9 mouse cellular contexts compared by ENCODE assay signal in genomic region chr13:101810667-101811066, GRCm38 (mm10). TPM values are rescaled to one million over a fixed set of nuclear protein-coding genes. Genes with fewer than 3 reads are reported as not detected.
A peak's percentile ranks its signal among the peaks of the same experiment; 100 is the strongest.
DNase-seq lines count a peak whose midpoint lies in the region; ATAC-seq and TF ChIP-seq lines count a peak whose summit lies in the region.
"Had no signal": no experiment of that assay in that cellular context is flagged by ENCODE, and none has a peak within 500 bp of the region (broad histone marks: within the 10 kb centered on the region; RNA-seq: fewer than 3 reads in every experiment).

No protein-coding gene starts in this region.

- no peaks in the 10 kb centered on the region for H3K27me3 ChIP-seq in kidney, adult 2 months (replicated peaks; ENCODE audit: control insufficient read depth, insufficient read depth, low read length)
- no peaks in the 10 kb centered on the region for H3K27me3 ChIP-seq in kidney, embryonic 16.5 days (ENCODE audit: insufficient read depth, low read length)
- H3K27me3 ChIP-seq in forebrain, postnatal 0 days (ENCODE audit: insufficient read depth, low read length): no peaks in the 10 kb centered on the region
- no peaks in the 10 kb centered on the region for H3K27me3 ChIP-seq in intestine, postnatal 0 days (replicated peaks; ENCODE audit: control insufficient read depth, insufficient read depth, low read length)
- H3K27me3 ChIP-seq: limb, embryonic 15.5 days had no signal

- H3K4me1 ChIP-seq in kidney, adult 2 months (ENCODE audit: control insufficient read depth, insufficient read depth, low read length): peaks cover 4% of the 10 kb centered on the region; the same call in 1 of the 2 replicates
- H3K4me1 ChIP-seq in kidney, embryonic 16.5 days (ENCODE audit: insufficient read depth, low read length): peaks cover 11% of the 10 kb centered on the region
- H3K4me1 ChIP-seq in forebrain, postnatal 0 days (ENCODE audit: insufficient read depth): no peaks in the 10 kb centered on the region; the same call in 1 of the 2 replicates
- no peaks in the 10 kb centered on the region for H3K4me1 ChIP-seq in intestine, postnatal 0 days (replicated peaks; ENCODE audit: control insufficient read depth, insufficient read depth, low read length)

- no peaks in the 10 kb centered on the region for H3K36me3 ChIP-seq in kidney, adult 2 months (ENCODE audit: control insufficient read depth, insufficient read depth, low read length)
- H3K36me3 ChIP-seq in kidney, embryonic 16.5 days (ENCODE audit: insufficient read depth, low read length): no peaks in the 10 kb centered on the region
- H3K36me3 ChIP-seq in forebrain, postnatal 0 days (ENCODE audit: insufficient read depth): no peaks in the 10 kb centered on the region
- no peaks in the 10 kb centered on the region for H3K36me3 ChIP-seq in intestine, postnatal 0 days (ENCODE audit: control insufficient read depth, insufficient read depth)
- H3K36me3 ChIP-seq: limb, embryonic 15.5 days had no signal

- no peak for TF ChIP-seq POLR2A in kidney, adult 2 months (IDR thresholded peaks at IDR 0.05; ENCODE audit: low read depth, low read length)

- ATAC-seq in kidney, embryonic 16.5 days (ENCODE audit: low FRiP score, low TSS enrichment): no peak
- no peak; the same call in 1 of the 2 replicates for ATAC-seq in forebrain, postnatal 0 days
- no peak for ATAC-seq in intestine, postnatal 0 days

- DNase-seq in kidney, adult 2 months: peak; percentile 88
- DNase-seq in cerebellum, postnatal 10 days: peak; percentile 24 to 64
- peak; percentile 79 for DNase-seq in gonadal fat pad, adult 2 months (ENCODE audit: low read depth)
- peak; percentile 39 for DNase-seq in lung, postnatal 36 days
- DNase-seq in testis, postnatal 10 days (ENCODE audit: low spot score): no peak
- no peak for DNase-seq in forebrain, postnatal 0 days

- no peak overlapping the region for H3K9ac ChIP-seq in kidney, embryonic 16.5 days (replicated peaks; ENCODE audit: low read length)
- H3K9ac ChIP-seq in forebrain, postnatal 0 days: no peak overlapping the region
- H3K9ac ChIP-seq in intestine, postnatal 0 days (ENCODE audit: low read depth, low read length): no peak overlapping the region
- H3K9ac ChIP-seq: limb, embryonic 15.5 days had no signal

- 69% methylated on average over 7 of the region's 7 CpGs for WGBS in kidney, adult 2 months
- WGBS in kidney, embryonic 16.5 days: 76% methylated on average over 7 of the region's 7 CpGs
- WGBS in forebrain, postnatal 0 days: 72% methylated on average over 7 of the region's 7 CpGs
- 92% methylated on average over 7 of the region's 7 CpGs for WGBS in intestine, postnatal 0 days

- H3K4me3 ChIP-seq in kidney, adult 2 months (ENCODE audit: insufficient read depth, low read depth, low read length): no peak overlapping the region
- H3K4me3 ChIP-seq in kidney, embryonic 16.5 days (ENCODE audit: low read length): no peak overlapping the region
- H3K4me3 ChIP-seq in forebrain, postnatal 0 days (ENCODE audit: low read depth, low read length): no peak overlapping the region
- H3K4me3 ChIP-seq in intestine, postnatal 0 days (ENCODE audit: low read depth, low read length): no peak overlapping the region
- H3K4me3 ChIP-seq: limb, embryonic 15.5 days had no signal

- TF ChIP-seq CTCF in kidney, adult 2 months (conservative IDR thresholded peaks at IDR 0.05; ENCODE audit: insufficient read depth, insufficient read length, low read depth, low read length): no peak
- TF ChIP-seq CTCF in forebrain, postnatal 0 days (IDR thresholded peaks at IDR 0.05; ENCODE audit: low read depth): no peak
- no peak for TF ChIP-seq CTCF in intestine, postnatal 0 days (IDR thresholded peaks at IDR 0.05; ENCODE audit: low read depth)

- no peak overlapping the region for H3K27ac ChIP-seq in kidney, adult 2 months (ENCODE audit: insufficient read depth, low read depth, low read length)
- H3K27ac ChIP-seq in kidney, embryonic 16.5 days (ENCODE audit: low read length): no peak overlapping the region
- no peak overlapping the region for H3K27ac ChIP-seq in forebrain, postnatal 0 days (ENCODE audit: low read depth, low read length)
- no peak overlapping the region for H3K27ac ChIP-seq in intestine, postnatal 0 days (ENCODE audit: low read depth, low read length)
- H3K27ac ChIP-seq: limb, embryonic 15.5 days had no signal

- H3K4me2 ChIP-seq in kidney, embryonic 16.5 days (replicated peaks; ENCODE audit: low read depth, low read length): no peak overlapping the region
- H3K4me2 ChIP-seq in forebrain, postnatal 0 days (ENCODE audit: low read depth): no peak overlapping the region
- no peak overlapping the region for H3K4me2 ChIP-seq in intestine, postnatal 0 days (replicated peaks; ENCODE audit: low read depth)
- H3K4me2 ChIP-seq: limb, embryonic 15.5 days had no signal

- H3K9me3 ChIP-seq in kidney, embryonic 16.5 days (ENCODE audit: low read length): no peaks in the 10 kb centered on the region
- no peaks in the 10 kb centered on the region for H3K9me3 ChIP-seq in forebrain, postnatal 0 days (ENCODE audit: low read length)
- no peaks in the 10 kb centered on the region for H3K9me3 ChIP-seq in intestine, postnatal 0 days (ENCODE audit: control insufficient read depth)
- H3K9me3 ChIP-seq: limb, embryonic 15.5 days had no signal

RNA-seq across cellular contexts. Expression of gene Pik3r1, which starts 42.6 kb away (rescaled TPM):
- 17.1 and 21.2 TPM in 2 replicates for polyA plus RNA-seq in kidney, adult 2 months (2012; rRNA removed)
- 38.0 and 42.3 TPM in 2 replicates for polyA plus RNA-seq in kidney, embryonic 16.5 days (2015; fragmentation: Nextera tagmentation; extraction: Ambion mirVana)
- polyA plus RNA-seq in gonadal fat pad, adult 2 months (2012; rRNA removed): 38.5 and 40.2 TPM in 2 replicates
- 112 and 117 TPM in 2 replicates for total RNA-seq in forebrain, postnatal 0 days (2014; rRNA removed)
- 36.1 and 50.2 TPM in 2 replicates for polyA plus RNA-seq in forebrain, postnatal 0 days (2015; fragmentation: Nextera tagmentation; extraction: Ambion mirVana)
- 14.7 and 17.5 TPM in 2 replicates for polyA plus RNA-seq in intestine, postnatal 0 days (2015; fragmentation: Nextera tagmentation; extraction: Ambion mirVana)

Comparison
In these comparisons a context has a peak if more than half of its experiments do, and no peak if none do; other contexts are left out.
1. DNase-seq: peak in kidney, adult 2 months (single experiment), cerebellum, postnatal 10 days (2 of 2), gonadal fat pad, adult 2 months (single experiment) and lung, postnatal 36 days (single experiment); none in testis, postnatal 10 days (single experiment) and forebrain, postnatal 0 days (single experiment).